Mouse (Mus musculus) heart, embryonic 14.5 days (tissue): ENCODE data around the gene Serf2. TPM values are rescaled to one million over a fixed set of nuclear protein-coding genes. Genes with fewer than 3 reads are reported as not detected.
A peak's percentile ranks its signal among the peaks of the same experiment; 100 is the strongest.
"Not testable (repeated sequence)": the region's sequence is repeated elsewhere in the genome, so short reads cannot be mapped to it uniquely, and the experiment has no call there.

Experiments used
- ATAC-seq: fragments of 200-750 bp; cut with Nextera tagmentation; 2 replicates; pipeline ENCODE4 v1.8.0; 2017; ENCODE audit warnings: low read depth, moderate TSS enrichment; ENCODE audit not compliant: insufficient number of reproducible peaks, insufficient read depth, low FRiP score
- H3K27ac ChIP-seq, 2 experiments: fragments of 200-500 bp in 1 of 2; fragments of 300-500 bp in 1 of 2; sonication (generic) in 1 of 2; replicated peaks in 1 of 2; 2 replicates each; pipeline ENCODE4 v1.5.1; 2012 to 2014; ENCODE audit warnings: low read depth in 2 of 2, low read length in 2 of 2, control low read depth in 1 of 2, mild to moderate bottlenecking in 1 of 2, mixed read lengths in 1 of 2; ENCODE audit not compliant: control insufficient read depth in 1 of 2, insufficient read depth in 1 of 2
- H3K27me3 ChIP-seq: fragments of 300-500 bp; sonication (generic); 2 replicates; pipeline ENCODE4 v1.6.1; 2014; ENCODE audit warnings: mild to moderate bottlenecking, low read length, control low read depth; ENCODE audit not compliant: control insufficient read depth, insufficient read depth
- H3K36me3 ChIP-seq: fragments of 300-500 bp; sonication (generic); 2 replicates; pipeline ENCODE4 v1.6.1; 2014; ENCODE audit warnings: mild to moderate bottlenecking, control low read depth, low read length, mixed read lengths; ENCODE audit not compliant: control insufficient read depth, insufficient read depth
- H3K4me1 ChIP-seq, 2 experiments: fragments of 200-500 bp in 1 of 2; fragments of 300-500 bp in 1 of 2; sonication (generic) in 1 of 2; 2 replicates each; pipeline ENCODE4 v1.6.1; 2012 to 2014; ENCODE audit warnings: low read length in 2 of 2, control low read depth in 1 of 2, mixed read lengths in 1 of 2; ENCODE audit not compliant: control insufficient read depth in 2 of 2, insufficient read depth in 2 of 2
- H3K4me2 ChIP-seq: fragments of 300-500 bp; sonication (generic); 2 replicates; pipeline ENCODE4 v1.6.1; 2014; ENCODE audit warnings: mild to moderate bottlenecking, low read length
- H3K4me3 ChIP-seq, 2 experiments: fragments of 200-500 bp in 1 of 2; fragments of 300-500 bp in 1 of 2; sonication (generic) in 1 of 2; 2 replicates each; pipeline ENCODE4 v1.5.1; 2012 to 2014; ENCODE audit warnings: low read length in 2 of 2, mild to moderate bottlenecking in 2 of 2, control low read depth in 1 of 2, low read depth in 1 of 2, moderate library complexity in 1 of 2; ENCODE audit not compliant: control insufficient read depth in 1 of 2, insufficient read depth in 1 of 2
- H3K9ac ChIP-seq: fragments of 300-500 bp; sonication (generic); 2 replicates; pipeline ENCODE4 v1.6.1; 2014; ENCODE audit warnings: mild to moderate bottlenecking, low read length
- H3K9me3 ChIP-seq: fragments of 300-500 bp; sonication (generic); 2 replicates; pipeline ENCODE4 v1.6.1; 2016; ENCODE audit warnings: low read length, control low read depth; ENCODE audit not compliant: control insufficient read depth
- WGBS: fragments of 180-500 bp; shearing (Covaris S2); extraction: QIAGEN DNeasy Blood & Tissue Kit; methylation state at CpG from one replicate; pipeline ENCODE4 v1.1.7; 2014; 5-methylcytosine and 5-hydroxymethylcytosine counted together
- polyA plus RNA-seq: library from polyadenylated mRNA; unstranded; fragments of >200 nt; fragmentation: Nextera tagmentation; extraction: Ambion mirVana; gene quantifications from 2 replicates; pipeline ENCODE4 v1.2.1, GENCODE M21; 2014

Serf2 gene
- polyA plus RNA-seq, 1 experiment from 2014 or later: 675 TPM

DNA sequence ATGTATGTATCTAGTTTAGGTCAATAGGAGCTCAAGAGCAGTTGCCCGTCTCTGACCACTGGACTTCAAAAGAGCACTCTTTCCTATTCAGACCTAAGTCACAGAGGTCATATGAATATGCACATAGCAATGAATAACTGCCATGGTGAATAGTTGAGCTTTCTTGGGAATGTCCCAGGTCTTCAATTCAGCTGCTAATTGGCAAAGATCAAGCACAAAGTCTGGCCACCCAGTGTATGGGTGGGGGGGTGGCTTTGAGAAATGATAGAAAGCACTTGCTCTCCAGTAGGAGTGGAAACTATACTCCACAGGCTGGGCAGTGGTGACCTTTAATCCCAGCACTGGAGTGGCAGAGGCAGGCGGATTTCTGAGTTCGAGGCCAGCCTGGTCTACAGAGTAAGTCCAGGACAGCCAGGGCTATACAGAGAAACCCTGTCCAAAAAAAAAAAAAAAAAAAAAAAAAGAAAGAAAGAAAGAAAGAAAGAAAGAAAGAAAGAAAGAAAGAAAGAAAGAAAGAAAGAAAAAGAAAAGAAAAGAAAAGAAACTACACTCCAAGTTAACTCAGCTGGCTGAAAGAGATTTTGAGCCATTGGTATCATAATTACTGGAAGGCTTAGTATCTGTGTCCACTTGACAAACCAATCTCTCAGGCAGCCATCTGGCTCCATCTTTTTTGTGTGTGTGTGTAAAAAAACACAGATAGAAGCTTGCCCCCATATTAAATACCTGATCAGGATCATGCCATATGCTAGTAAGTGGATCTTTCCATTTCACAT is 28.7 kb downstream of the Serf2 start:
- 81% methylated on average over 3 of the region's 3 CpGs for WGBS
- no peak for ATAC-seq
- H3K36me3 ChIP-seq: no peaks in the 10 kb centered on the region
- no peak overlapping the region for H3K27ac ChIP-seq
- H3K4me2 ChIP-seq: no peak overlapping the region
- H3K4me3 ChIP-seq: no peak overlapping the region
- no peaks in the 10 kb centered on the region for H3K9me3 ChIP-seq
- no peak overlapping the region for H3K9ac ChIP-seq
- H3K4me1 ChIP-seq: no peaks in the 10 kb centered on the region
- no peaks in the 10 kb centered on the region for H3K27me3 ChIP-seq

DNA sequence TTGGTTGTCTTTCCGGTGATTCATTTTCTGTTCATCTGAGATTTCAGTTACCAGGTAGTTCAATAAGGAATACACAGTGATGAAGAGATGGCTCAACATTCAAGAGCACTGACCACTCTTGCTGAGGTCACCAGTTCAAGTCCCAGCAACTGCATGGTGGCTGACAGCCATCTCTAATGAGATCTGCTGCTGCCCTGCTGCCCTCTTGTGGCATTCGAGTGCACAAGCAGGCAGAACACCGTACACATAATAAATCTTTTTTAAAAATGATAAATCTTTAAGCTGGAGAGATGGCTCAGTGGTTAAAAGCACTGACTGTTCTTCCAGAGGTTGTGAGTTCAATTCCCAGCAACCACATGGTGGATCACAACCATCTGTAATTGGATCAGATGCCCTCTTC is 31.5 kb downstream of the Serf2 start:
- H3K9ac ChIP-seq: no peak overlapping the region
- no peak overlapping the region for H3K27ac ChIP-seq
- no peak for ATAC-seq
- H3K9me3 ChIP-seq: no peaks in the 10 kb centered on the region
- WGBS: 55% methylated on average over 3 of the region's 3 CpGs
- H3K4me3 ChIP-seq: no peak overlapping the region
- no peaks in the 10 kb centered on the region for H3K36me3 ChIP-seq
- no peaks in the 10 kb centered on the region for H3K27me3 ChIP-seq
- no peak overlapping the region for H3K4me2 ChIP-seq
- no peaks in the 10 kb centered on the region for H3K4me1 ChIP-seq

DNA sequence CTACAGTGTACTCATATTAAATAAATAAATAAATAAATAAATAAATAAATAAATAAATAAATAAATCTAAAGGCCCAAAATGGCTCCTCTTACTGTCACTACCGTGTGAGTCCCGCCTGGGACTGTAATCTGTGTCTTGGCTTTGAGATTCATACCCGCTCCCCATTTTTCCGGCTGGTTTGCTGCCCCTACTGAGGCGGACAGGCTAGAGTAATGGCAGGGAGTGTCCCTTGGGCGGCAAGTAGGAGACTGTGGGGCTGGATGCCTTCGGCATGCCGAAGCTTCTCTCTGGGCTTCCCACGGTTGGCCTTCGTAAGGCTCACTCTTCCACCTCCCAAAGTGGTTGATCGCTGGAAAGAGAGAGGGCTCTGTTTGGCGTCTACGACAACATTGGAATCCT is 31.9 kb downstream of the Serf2 start:
- not testable (repeated sequence) for H3K4me1 ChIP-seq, ATAC-seq, H3K9me3 ChIP-seq, H3K36me3 ChIP-seq, H3K27me3 ChIP-seq, H3K4me2 ChIP-seq, H3K4me3 ChIP-seq, H3K9ac ChIP-seq, H3K27ac ChIP-seq
- WGBS: 78% methylated on average over 13 of the region's 13 CpGs

DNA sequence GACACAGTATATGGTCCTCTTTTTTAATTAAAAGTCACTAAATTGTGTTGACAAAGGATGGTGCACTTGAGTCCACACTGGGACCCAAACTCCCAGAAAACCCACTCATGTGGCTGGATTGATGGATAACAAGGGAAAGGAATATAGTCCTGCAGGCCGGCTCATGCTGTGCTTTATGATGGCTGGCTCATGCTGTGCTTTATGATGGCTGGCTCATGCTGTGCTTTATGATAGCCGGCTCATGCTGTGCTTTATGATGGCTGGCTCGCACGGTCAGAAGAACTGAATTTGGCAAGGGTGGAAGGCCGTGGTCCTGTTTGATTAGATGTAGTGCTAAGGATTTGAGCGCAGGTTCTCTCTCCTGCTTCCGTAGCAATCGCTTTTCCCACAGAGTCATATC is 34.6 kb downstream of the Serf2 start:
- Histone ChIP-seq H3K4me1 (no peaks in the 10 kb centered on the region), H3K4me3 (no peak overlapping the region), H3K9me3 (no peaks in the 10 kb centered on the region), H3K4me2 (no peak overlapping the region), H3K9ac (no peak overlapping the region), H3K27me3 (no peaks in the 10 kb centered on the region), H3K36me3 (no peaks in the 10 kb centered on the region), H3K27ac (no peak overlapping the region)
- no peak for ATAC-seq
- 75% methylated on average over 8 of the region's 8 CpGs for WGBS

DNA sequence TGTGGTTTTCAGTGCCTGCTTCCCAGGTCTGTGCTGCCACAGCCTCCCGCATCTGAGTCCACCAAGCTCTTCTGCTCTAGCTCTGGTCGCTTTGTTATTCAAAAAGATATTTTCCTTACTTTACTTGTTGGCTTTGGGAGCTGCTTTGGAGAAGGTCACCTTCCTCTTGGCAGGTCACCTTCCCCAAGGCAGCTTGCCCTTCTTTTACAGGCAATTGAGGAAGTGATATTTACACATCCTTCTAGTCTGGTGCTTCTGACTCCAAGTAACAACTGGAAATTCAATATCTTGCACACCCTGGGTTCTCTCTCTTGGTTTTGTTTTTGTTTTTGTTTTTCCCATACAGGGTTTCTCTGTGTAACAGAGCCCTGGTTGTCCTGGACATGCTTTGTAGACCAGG is 35.4 kb downstream of the Serf2 start:
- H3K9ac ChIP-seq, H3K4me2 ChIP-seq, ATAC-seq, H3K4me3 ChIP-seq, H3K4me1 ChIP-seq, H3K27me3 ChIP-seq, H3K36me3 ChIP-seq, H3K9me3 ChIP-seq, H3K27ac ChIP-seq: not testable (repeated sequence)
- WGBS: 75% methylated on average over 1 of the region's 2 CpGs

DNA sequence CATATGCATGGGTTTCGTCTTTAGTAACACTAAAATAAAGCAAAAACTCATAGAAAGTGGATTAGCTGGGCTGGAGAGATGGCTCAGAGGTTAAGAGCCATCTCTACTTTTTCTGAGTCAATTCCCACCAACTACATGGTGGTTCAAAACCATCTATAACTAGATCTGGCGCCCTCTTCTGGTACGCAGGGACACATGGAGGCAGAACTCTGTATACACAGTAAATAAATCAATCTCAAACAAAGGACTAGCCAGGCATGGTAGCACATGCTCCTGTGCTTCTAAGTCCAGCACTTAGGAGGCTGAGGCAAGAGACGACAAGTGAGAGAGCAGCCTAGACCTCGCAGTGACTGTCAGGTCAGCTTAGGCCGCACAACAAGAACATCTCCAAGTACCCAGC is 52.6 kb downstream of the Serf2 start:
- WGBS: 100% methylated on average over 1 of the region's 6 CpGs
- H3K4me2 ChIP-seq, H3K9ac ChIP-seq, H3K27me3 ChIP-seq, ATAC-seq, H3K36me3 ChIP-seq, H3K9me3 ChIP-seq, H3K4me3 ChIP-seq, H3K27ac ChIP-seq, H3K4me1 ChIP-seq: not testable (repeated sequence)

DNA sequence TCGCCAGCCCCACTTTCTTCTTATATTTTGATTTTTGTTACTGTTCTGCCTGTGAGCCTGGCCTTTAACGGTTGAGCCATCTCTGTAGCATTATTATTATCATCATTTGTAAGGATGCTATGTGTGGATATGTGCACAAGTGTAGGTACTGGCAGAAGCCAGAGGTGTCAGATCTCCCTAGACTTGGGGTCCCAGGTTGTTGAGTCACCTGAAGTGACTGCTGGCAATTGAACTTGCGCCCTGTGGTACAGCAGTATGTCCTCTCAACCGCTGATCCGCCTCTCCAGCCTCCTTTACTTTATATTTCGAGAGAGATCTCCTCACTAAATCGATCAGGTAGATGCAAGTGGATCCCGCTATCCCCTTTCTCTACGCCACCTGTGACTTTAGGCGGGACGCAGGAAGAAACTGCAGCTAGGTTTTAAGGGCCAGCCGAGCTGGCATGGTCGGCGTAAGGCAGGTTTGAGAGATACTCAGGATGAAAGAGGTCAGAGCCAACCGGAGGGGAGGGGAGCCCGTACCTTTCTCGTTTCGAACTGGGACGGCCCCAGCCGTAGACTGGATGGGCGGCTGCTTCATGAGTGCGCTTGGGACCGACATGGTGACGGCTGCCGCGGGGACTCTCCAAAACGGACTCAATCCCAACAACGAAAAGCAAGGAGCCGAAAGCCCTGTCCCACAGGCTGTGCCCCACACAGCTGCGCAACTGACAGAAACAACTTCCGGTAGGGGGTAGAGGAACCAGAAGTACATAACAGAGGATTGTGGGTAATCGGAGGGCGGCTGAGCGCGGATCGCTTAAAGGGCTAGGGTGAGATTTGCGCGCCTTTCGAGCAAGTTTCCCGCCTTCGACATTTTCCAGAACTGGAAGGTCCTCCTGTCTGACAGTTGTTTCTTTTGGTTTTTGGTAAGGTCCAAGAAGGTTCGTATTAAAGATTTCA is 57.2 kb downstream of the Serf2 start, which contains the start of the genes Mfap1a and Wdr76:
Mfap1a (minus strand) TSS at position 724 of the 941 bp plus-strand sequence.
Wdr76 (plus strand) TSS at position 782 of the 941 bp plus-strand sequence.
- not testable (repeated sequence) for H3K36me3 ChIP-seq, H3K9me3 ChIP-seq, H3K27me3 ChIP-seq
- Histone ChIP-seq H3K27ac (peak within 1 kb of the TSS; percentile 57 to 73), H3K4me2 (peak within 1 kb of the TSS; percentile 79), H3K9ac (peak within 1 kb of the TSS; percentile 78), H3K4me3 (peak within 1 kb of the TSS; percentile 52 to 70), H3K4me1 (peaks cover 0 to 17% of the 10 kb centered on the region in 2 experiments)
- peak; percentile 83 for ATAC-seq
- 3% methylated on average over 40 of the region's 42 CpGs for WGBS
